Mouse (Mus musculus) CH12.LX (cell line): ENCODE data around the gene Noto.

Source experiments
- CHD2 ChIP-seq: IDR thresholded peaks from 2 replicates; pipeline ENCODE4 v1.6.1; 2011; ENCODE audit warnings: low read length, improper control_type of control experiment
- CTCF ChIP-seq, 2 experiments: IDR thresholded peaks in 1 of 2; conservative IDR thresholded peaks in 1 of 2; 2 replicates each; pipeline ENCODE4 v1.5.1; 2011 to 2012; ENCODE audit warnings: low read depth in 2 of 2, low read length in 2 of 2, improper control_type of control experiment in 1 of 2, inconsistent platforms in 1 of 2, mild to moderate bottlenecking in 1 of 2, moderate library complexity in 1 of 2
- E2F4 ChIP-seq: IDR thresholded peaks from 2 replicates; pipeline ENCODE4 v1.6.1; 2011; ENCODE audit warnings: low read depth, low read length, improper control_type of control experiment; ENCODE audit not compliant: insufficient replicate concordance
- EP300 ChIP-seq: IDR thresholded peaks from 2 replicates; pipeline ENCODE4 v1.6.1; 2011; ENCODE audit warnings: low read length, improper control_type of control experiment
- MAZ ChIP-seq: IDR thresholded peaks from 2 replicates; pipeline ENCODE4 v1.6.1; 2012; ENCODE audit warnings: low read depth, mild to moderate bottlenecking, inconsistent platforms, low read length, improper control_type of control experiment, moderate library complexity
- USF2 ChIP-seq: conservative IDR thresholded peaks from 2 replicates; pipeline ENCODE4 v1.6.1; 2011; ENCODE audit warnings: low read depth, low read length, improper control_type of control experiment
- ZC3H11A ChIP-seq: IDR thresholded peaks from 2 replicates; pipeline ENCODE4 v1.6.1; 2012; ENCODE audit warnings: low read depth, mild to moderate bottlenecking, inconsistent platforms, low read length, improper control_type of control experiment
- ZKSCAN1 ChIP-seq: IDR thresholded peaks from 2 replicates; pipeline ENCODE4 v1.6.1; 2012; ENCODE audit warnings: low read depth, inconsistent platforms, low read length, improper control_type of control experiment, borderline replicate concordance
- ZMIZ1 ChIP-seq: IDR thresholded peaks from 2 replicates; pipeline ENCODE4 v1.6.1; 2012; ENCODE audit warnings: low read depth, mild to moderate bottlenecking, inconsistent platforms, low read length, improper control_type of control experiment

DNA sequence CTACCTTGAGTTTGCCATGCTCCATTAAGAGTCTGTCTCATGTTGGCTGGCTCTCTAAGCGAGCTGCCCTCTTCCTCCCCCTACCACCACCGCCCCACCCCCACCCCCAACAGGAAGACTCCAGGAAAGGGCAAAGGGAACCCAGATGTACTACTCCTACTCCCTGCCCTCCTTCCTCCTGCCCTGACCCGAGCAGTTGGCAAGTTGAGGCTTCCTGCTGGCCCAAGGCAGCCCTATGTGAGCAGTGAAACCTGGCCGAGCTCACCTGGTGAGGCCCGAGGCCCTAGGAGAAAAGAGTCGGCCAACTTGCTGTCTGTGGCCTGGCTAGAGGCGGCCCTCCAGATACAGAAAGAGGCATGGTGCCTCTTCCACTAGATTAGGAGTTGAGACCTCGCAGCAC lies 45.1 kb upstream of the Noto start:
- no peak for TF ChIP-seq CTCF (conservative IDR thresholded peaks at IDR 0.05 in 1 of 2, IDR thresholded peaks at IDR 0.05 in 1 of 2; ENCODE audit: low read depth in 2 of 2, low read length in 2 of 2)
- no peak for TF ChIP-seq MAZ
- no peak for TF ChIP-seq USF2
- no peak for TF ChIP-seq ZMIZ1
- no peak for TF ChIP-seq EP300
- TF ChIP-seq ZKSCAN1: no peak
- TF ChIP-seq CHD2: no peak
- no peak for TF ChIP-seq E2F4
- no peak for TF ChIP-seq ZC3H11A
